Mouse (Mus musculus) forebrain, embryonic 10.5 days (tissue): ENCODE results near the gene Akap17b. TPM values are rescaled to one million over a fixed set of nuclear protein-coding genes. Genes with fewer than 3 reads are reported as not detected.
"Not testable (repeated sequence)": the region's sequence is repeated elsewhere in the genome, so short reads cannot be mapped to it uniquely, and the experiment has no call there.

ENCODE experiments used
- DNase-seq: peaks from one replicate; pipeline ENCODE4 v3.0.0-alpha.2; 2017; ENCODE audit warnings: low spot score; ENCODE audit errors: extremely low spot score
- H3K27ac ChIP-seq: fragments of 300-500 bp; sonication (generic); 2 replicates; pipeline ENCODE4 v1.5.1; 2016; ENCODE audit warnings: mild to moderate bottlenecking
- H3K27me3 ChIP-seq: fragments of 300-500 bp; sonication (generic); 2 replicates; pipeline ENCODE4 v1.6.1; 2016; ENCODE audit warnings: mild to moderate bottlenecking; ENCODE audit not compliant: poor library complexity, severe bottlenecking
- H3K36me3 ChIP-seq: fragments of 300-500 bp; sonication (generic); replicated peaks from 2 replicates; pipeline ENCODE4 v1.6.1; 2016; ENCODE audit warnings: mild to moderate bottlenecking, moderate library complexity
- H3K4me1 ChIP-seq: fragments of 300-500 bp; sonication (generic); 2 replicates; pipeline ENCODE4 v1.6.1; 2016
- H3K4me3 ChIP-seq: fragments of 300-500 bp; sonication (generic); 2 replicates; pipeline ENCODE4 v1.5.1; 2016; ENCODE audit warnings: mild to moderate bottlenecking, moderate library complexity
- H3K9me3 ChIP-seq: fragments of 300-500 bp; sonication (generic); 2 replicates; pipeline ENCODE4 v1.6.1; 2016; ENCODE audit warnings: mild to moderate bottlenecking, moderate library complexity
- WGBS: fragments of 180-500 bp; shearing (Covaris S2); methylation state at CpG from one replicate; pipeline ENCODE4 v1.1.7; 2016; 5-methylcytosine and 5-hydroxymethylcytosine counted together
- polyA plus RNA-seq: library from polyadenylated mRNA; unstranded; fragments of >200 nt; fragmentation: Nextera tagmentation; extraction: Ambion mirVana; gene quantifications from 2 replicates; pipeline ENCODE4 v1.2.1, GENCODE M21; 2016

Akap17b gene
- polyA plus RNA-seq, 1 experiment from 2014 or later = 3.0 TPM

GRCm38 (mm10) chrX:36598861-36599344, 46.3 kb downstream of the Akap17b start:
- peak overlapping the region; percentile 94 for H3K27ac ChIP-seq
- peaks cover 35% of the 10 kb centered on the region for H3K36me3 ChIP-seq
- peaks cover 10% of the 10 kb centered on the region for H3K4me1 ChIP-seq
- H3K9me3 ChIP-seq = no peaks in the 10 kb centered on the region
- peak overlapping the region; percentile 72 for H3K4me3 ChIP-seq
- DNase-seq = peak; percentile 44
- WGBS = 37% methylated on average over 14 of the region's 14 CpGs
- H3K27me3 ChIP-seq = no peaks in the 10 kb centered on the region

GRCm38 (mm10) chrX:36598390-36598810, 46.8 kb downstream of the Akap17b start:
- Histone ChIP-seq H3K27ac (peak overlapping the region; percentile 94), H3K4me1 (peaks cover 10% of the 10 kb centered on the region)
- DNase-seq = no peak

GRCm38 (mm10) chrX:36597707-36598389, 47.3 kb downstream of the Akap17b start, which contains the start of gene Pgrmc1:
Gene Pgrmc1 (plus strand): TSS chrX:36598206.
- peaks cover 10% of the 10 kb centered on the region for H3K4me1 ChIP-seq
- H3K36me3 ChIP-seq = peaks cover 24% of the 10 kb centered on the region
- peak within 1 kb of the TSS; percentile 94 for H3K27ac ChIP-seq
- H3K27me3 ChIP-seq = no peaks in the 10 kb centered on the region
- H3K9me3 ChIP-seq = no peaks in the 10 kb centered on the region
- peak; percentile 80 for DNase-seq
- WGBS = 18% methylated on average over 41 of the region's 45 CpGs
- peak within 1 kb of the TSS; percentile 72 for H3K4me3 ChIP-seq

More at GRCm38 (mm10) chrX:36598390-36598810, 46.8 kb downstream of the Akap17b start:
- H3K27me3 ChIP-seq = no peaks in the 10 kb centered on the region
- peaks cover 30% of the 10 kb centered on the region for H3K36me3 ChIP-seq
- WGBS = 23% methylated on average over 40 of the region's 41 CpGs
- peak overlapping the region; percentile 72 for H3K4me3 ChIP-seq
- no peaks in the 10 kb centered on the region for H3K9me3 ChIP-seq

GRCm38 (mm10) chrX:36596483-36597120, 48.6 kb downstream of the Akap17b start:
- not testable (repeated sequence) for DNase-seq, H3K27me3 ChIP-seq, H3K9me3 ChIP-seq, H3K27ac ChIP-seq, H3K4me1 ChIP-seq, H3K4me3 ChIP-seq
- H3K36me3 ChIP-seq = peaks cover 12% of the 10 kb centered on the region
- 71% methylated on average over 5 of the region's 5 CpGs for WGBS

GRCm38 (mm10) chrX:36595247-36595646, 49.9 kb downstream of the Akap17b start:
- H3K4me1 ChIP-seq = peaks cover 9% of the 10 kb centered on the region
- 83% methylated on average over 3 of the region's 3 CpGs for WGBS
- H3K27ac ChIP-seq = no peak overlapping the region

GRCm38 (mm10) chrX:36591539-36591938, 53.7 kb downstream of the Akap17b start:
- 82% methylated on average over 4 of the region's 4 CpGs for WGBS
- Histone ChIP-seq H3K4me1 (peaks cover 9% of the 10 kb centered on the region), H3K27me3 (no peaks in the 10 kb centered on the region), H3K9me3 (no peaks in the 10 kb centered on the region), H3K27ac (no peak overlapping the region), H3K4me3 (no peak overlapping the region), H3K36me3 (no peaks in the 10 kb centered on the region)
- no peak for DNase-seq

More at GRCm38 (mm10) chrX:36595247-36595646, 49.9 kb downstream of the Akap17b start:
- Histone ChIP-seq H3K9me3 (no peaks in the 10 kb centered on the region), H3K27me3 (no peaks in the 10 kb centered on the region), H3K4me3 (no peak overlapping the region), H3K36me3 (0 out of 2 replicates have a peak, but pooled peaks cover 3% of the 10 kb centered on the region)
- DNase-seq = no peak

GRCm38 (mm10) chrX:36591120-36591519, 54.1 kb downstream of the Akap17b start:
- H3K4me3 ChIP-seq = no peak overlapping the region
- H3K36me3 ChIP-seq = no peaks in the 10 kb centered on the region
- H3K4me1 ChIP-seq = peaks cover 9% of the 10 kb centered on the region
- H3K27me3 ChIP-seq = no peaks in the 10 kb centered on the region
- H3K9me3 ChIP-seq = no peaks in the 10 kb centered on the region
- no peak for DNase-seq
- H3K27ac ChIP-seq = no peak overlapping the region
- WGBS = 71% methylated on average over 1 of the region's 1 CpGs

GRCm38 (mm10) chrX:36590266-36590665, 54.9 kb downstream of the Akap17b start:
- WGBS = 84% methylated on average over 7 of the region's 7 CpGs
- peaks cover 9% of the 10 kb centered on the region for H3K4me1 ChIP-seq
- no peaks in the 10 kb centered on the region for H3K36me3 ChIP-seq
- DNase-seq = no peak
- no peak overlapping the region for H3K4me3 ChIP-seq
- no peaks in the 10 kb centered on the region for H3K9me3 ChIP-seq
- no peaks in the 10 kb centered on the region for H3K27me3 ChIP-seq
- no peak overlapping the region for H3K27ac ChIP-seq

- Histone ChIP-seq H3K27ac (no peak overlapping the region), H3K27me3 (no peaks in the 10 kb centered on the region), H3K9me3 (no peaks in the 10 kb centered on the region), H3K36me3 (no peaks in the 10 kb centered on the region), H3K4me3 (no peak overlapping the region), H3K4me1 (peaks cover 9% of the 10 kb centered on the region)
- 77% methylated on average over 8 of the region's 8 CpGs for WGBS
- DNase-seq = no peak
These were observed 57.6 kb downstream of the Akap17b start for GRCm38 (mm10) chrX:36587304-36588209.

- H3K27ac ChIP-seq = no peak overlapping the region
- DNase-seq = no peak
- no peaks in the 10 kb centered on the region for H3K9me3 ChIP-seq
- H3K27me3 ChIP-seq = no peaks in the 10 kb centered on the region
- H3K4me3 ChIP-seq = no peak overlapping the region
- no peaks in the 10 kb centered on the region for H3K36me3 ChIP-seq
- H3K4me1 ChIP-seq = peaks cover 9% of the 10 kb centered on the region
- 60% methylated on average over 1 of the region's 1 CpGs for WGBS
These were observed 58.4 kb downstream of the Akap17b start for GRCm38 (mm10) chrX:36586629-36587303.

- 42% methylated on average over 3 of the region's 3 CpGs for WGBS
- Histone ChIP-seq H3K9me3 (no peaks in the 10 kb centered on the region), H3K27ac (no peak overlapping the region), H3K4me3 (no peak overlapping the region), H3K27me3 (no peaks in the 10 kb centered on the region), H3K36me3 (no peaks in the 10 kb centered on the region), H3K4me1 (no peaks in the 10 kb centered on the region)
- no peak for DNase-seq
These were observed 83.1 kb downstream of the Akap17b start for GRCm38 (mm10) chrX:36562079-36562478.

- Histone ChIP-seq H3K4me1 (no peaks in the 10 kb centered on the region), H3K27me3 (no peaks in the 10 kb centered on the region), H3K36me3 (no peaks in the 10 kb centered on the region), H3K9me3 (no peaks in the 10 kb centered on the region), H3K27ac (no peak overlapping the region), H3K4me3 (no peak overlapping the region)
- 24% methylated on average over 7 of the region's 7 CpGs for WGBS
- peak; percentile 67 for DNase-seq
These were observed 83.5 kb downstream of the Akap17b start for GRCm38 (mm10) chrX:36561650-36562049.
